Mouse (Mus musculus): ENCODE results near the gene Zbtb46.
"Not testable (repeated sequence)": the region's sequence is repeated elsewhere in the genome, so short reads cannot be mapped to it uniquely, and the experiment has no call there.

Gene Zbtb46

GRCm38 (mm10) chr2:181459153-181459672 is at the start of gene Zbtb46:
TSS of gene Zbtb46 (minus strand) at chr2:181459426.
- DNase-seq (ENCODE audit: low spot score in 2 of 2): peak; percentile 18 to 57

- no peak for DNase-seq (ENCODE audit: low spot score in 2 of 2)
These were observed 39.4 kb upstream of the Zbtb46 start for GRCm38 (mm10) chr2:181498644-181499043.

GRCm38 (mm10) chr2:181497548-181497875 is 38.3 kb upstream of the Zbtb46 start:
- DNase-seq (ENCODE audit: low spot score in 2 of 2): peak; percentile 29 to 42

- peak; percentile 88 to 89 for DNase-seq (ENCODE audit: low spot score in 2 of 2)
These were observed 37.8 kb upstream of the Zbtb46 start, which contains the start of gene Tpd52l2 for GRCm38 (mm10) chr2:181496831-181497547. TSS of gene Tpd52l2 (plus strand) at chr2:181497142.

GRCm38 (mm10) chr2:181496281-181496680 is 37.1 kb upstream of the Zbtb46 start:
- DNase-seq (ENCODE audit: low spot score in 2 of 2): peak; percentile 41 to 64

- DNase-seq (ENCODE audit: low spot score in 2 of 2): not testable (repeated sequence)
These were observed 36.6 kb upstream of the Zbtb46 start for GRCm38 (mm10) chr2:181495845-181496244.

- no peak for DNase-seq (ENCODE audit: low spot score in 2 of 2)
These were observed 35.2 kb upstream of the Zbtb46 start for GRCm38 (mm10) chr2:181494266-181494945.

- DNase-seq (ENCODE audit: low spot score in 2 of 2): no peak
These were observed 34.1 kb upstream of the Zbtb46 start, which contains the start of gene Abhd16b for GRCm38 (mm10) chr2:181493156-181493927. TSS of gene Abhd16b (plus strand) at chr2:181493206.

- DNase-seq (ENCODE audit: low spot score in 2 of 2): no peak
These were observed 33.0 kb upstream of the Zbtb46 start for GRCm38 (mm10) chr2:181492206-181492605.

- DNase-seq (ENCODE audit: low spot score in 2 of 2): peak in 1 of 2 experiments; percentile 26
These were observed 32.4 kb upstream of the Zbtb46 start for GRCm38 (mm10) chr2:181491432-181492205.

GRCm38 (mm10) chr2:181487338-181488277 is 28.4 kb upstream of the Zbtb46 start:
- no peak for DNase-seq (ENCODE audit: low spot score in 2 of 2)

GRCm38 (mm10) chr2:181485741-181486140 is 26.5 kb upstream of the Zbtb46 start:
- no peak for DNase-seq (ENCODE audit: low spot score in 2 of 2)

GRCm38 (mm10) chr2:181484456-181485233 is 25.4 kb upstream of the Zbtb46 start:
- no peak for DNase-seq (ENCODE audit: low spot score in 2 of 2)

GRCm38 (mm10) chr2:181483562-181484318 is 24.5 kb upstream of the Zbtb46 start:
- no peak for DNase-seq (ENCODE audit: low spot score in 2 of 2)

- DNase-seq (ENCODE audit: low spot score in 2 of 2): no peak
These were observed 23.9 kb upstream of the Zbtb46 start for GRCm38 (mm10) chr2:181483120-181483519.

- no peak for DNase-seq (ENCODE audit: low spot score in 2 of 2)
These were observed 13.1 kb upstream of the Zbtb46 start for GRCm38 (mm10) chr2:181472256-181472827.

- DNase-seq (ENCODE audit: low spot score in 2 of 2): no peak
These were observed 12.0 kb upstream of the Zbtb46 start for GRCm38 (mm10) chr2:181471246-181471645.

GRCm38 (mm10) chr2:181470285-181470684 is 11.1 kb upstream of the Zbtb46 start:
- DNase-seq (ENCODE audit: low spot score in 2 of 2): no peak
